7 mouse cellular contexts compared by ENCODE assay signal in genomic region chr7:99380491-99381213, GRCm38 (mm10). TPM values are rescaled to one million over a fixed set of nuclear protein-coding genes. Genes with fewer than 3 reads are reported as not detected.
A peak's percentile ranks its signal among the peaks of the same experiment; 100 is the strongest.
DNase-seq lines count a peak whose midpoint lies in the region; ATAC-seq and TF ChIP-seq lines count a peak whose summit lies in the region.

No protein-coding gene starts in this region.

- under 1% methylated on average over 24 of the region's 24 CpGs for WGBS in lung, embryonic 16.5 days
- under 1% methylated on average over 24 of the region's 24 CpGs for WGBS in forebrain, embryonic 13.5 days
- WGBS in midbrain, embryonic 11.5 days: 1% methylated on average over 24 of the region's 24 CpGs
- 3% methylated on average over 24 of the region's 24 CpGs for WGBS in thymus, adult 2 months

- peak overlapping the region; percentile 67 for H3K4me2 ChIP-seq in lung, embryonic 16.5 days (ENCODE audit: low read depth, low read length)
- H3K4me2 ChIP-seq in forebrain, embryonic 13.5 days: peak overlapping the region; percentile 79
- H3K4me2 ChIP-seq in midbrain, embryonic 11.5 days: peak overlapping the region; percentile 95

- peak overlapping the region; percentile 76 for H3K9ac ChIP-seq in lung, embryonic 16.5 days (ENCODE audit: low read length)
- peak overlapping the region; percentile 87 for H3K9ac ChIP-seq in forebrain, embryonic 13.5 days
- peak overlapping the region; percentile 80 for H3K9ac ChIP-seq in midbrain, embryonic 11.5 days (ENCODE audit: low read length)

- peaks cover 30% of the 10 kb centered on the region for H3K4me1 ChIP-seq in lung, embryonic 16.5 days (replicated peaks; ENCODE audit: control insufficient read depth, insufficient read depth, low read length)
- H3K4me1 ChIP-seq in brown adipose tissue, adult 24 weeks (ENCODE audit: control insufficient read depth, insufficient read depth, insufficient read length, low read length): peaks cover 24% of the 10 kb centered on the region
- peaks cover 43% of the 10 kb centered on the region for H3K4me1 ChIP-seq in forebrain, embryonic 13.5 days
- H3K4me1 ChIP-seq in midbrain, embryonic 11.5 days (ENCODE audit: control insufficient read depth, insufficient read depth, low read length): peaks cover 17% of the 10 kb centered on the region
- peaks cover 19% of the 10 kb centered on the region for H3K4me1 ChIP-seq in thymus, adult 2 months (replicated peaks; ENCODE audit: control insufficient read depth, insufficient read depth, low read length)

- no peaks in the 10 kb centered on the region for H3K27me3 ChIP-seq in lung, embryonic 16.5 days (ENCODE audit: control insufficient read depth, insufficient read depth, low read depth, low read length)
- H3K27me3 ChIP-seq in forebrain, embryonic 13.5 days: 0 out of 2 replicates have a peak, but pooled peaks cover 9% of the 10 kb centered on the region
- H3K27me3 ChIP-seq in midbrain, embryonic 11.5 days (ENCODE audit: control insufficient read depth, insufficient read depth, low read length): no peaks in the 10 kb centered on the region; the same call in 1 of the 2 replicates
- H3K27me3 ChIP-seq in thymus, adult 2 months (ENCODE audit: control insufficient read depth, insufficient read depth, low read length): peaks cover 8% of the 10 kb centered on the region; the same call in 1 of the 2 replicates

- no peak for TF ChIP-seq POLR2A in thymus, adult 2 months (IDR thresholded peaks at IDR 0.05; ENCODE audit: control insufficient read depth, extremely low read depth, insufficient read depth, low read length, poor library complexity)

- ATAC-seq in lung, embryonic 16.5 days (ENCODE audit: low read depth): peak; percentile 64
- peak; percentile 75 for ATAC-seq in forebrain, embryonic 13.5 days
- peak; percentile 70 for ATAC-seq in midbrain, embryonic 11.5 days (ENCODE audit: low FRiP score)

- TF ChIP-seq CTCF in thymus, adult 2 months (IDR thresholded peaks at IDR 0.05; ENCODE audit: borderline replicate concordance, control insufficient read depth, extremely low read depth, insufficient read depth, low read length, poor library complexity): no peak; the same call in 1 of the 2 replicates

- peak overlapping the region; percentile 89 for H3K27ac ChIP-seq in lung, embryonic 16.5 days (ENCODE audit: low read length)
- no peak overlapping the region; the same call in 1 of the 2 replicates for H3K27ac ChIP-seq in brown adipose tissue, adult 24 weeks (replicated peaks; ENCODE audit: low read depth, low read length)
- peak overlapping the region; percentile 98 for H3K27ac ChIP-seq in forebrain, embryonic 13.5 days
- H3K27ac ChIP-seq in midbrain, embryonic 11.5 days (ENCODE audit: low read depth, low read length): peak overlapping the region; percentile 89
- no peak overlapping the region for H3K27ac ChIP-seq in thymus, adult 2 months (ENCODE audit: control insufficient read depth, insufficient read depth, low read length)

- H3K9me3 ChIP-seq in lung, embryonic 16.5 days (ENCODE audit: control insufficient read depth, low read length): no peaks in the 10 kb centered on the region
- H3K9me3 ChIP-seq in forebrain, embryonic 13.5 days (replicated peaks): no peaks in the 10 kb centered on the region
- H3K9me3 ChIP-seq in midbrain, embryonic 11.5 days (ENCODE audit: control insufficient read depth, low read length): no peaks in the 10 kb centered on the region

- no peak for DNase-seq in lung, adult 18-20 months
- peak; percentile 27 for DNase-seq in kidney, postnatal 14 days
- DNase-seq in midbrain, embryonic 11.5 days (ENCODE audit: low spot score, missing footprints): peak; percentile 96
- DNase-seq in thymus, adult 2 months: peak; percentile 51

- H3K4me3 ChIP-seq in lung, embryonic 16.5 days (ENCODE audit: low read length): peak overlapping the region; percentile 71
- H3K4me3 ChIP-seq in brown adipose tissue, adult 24 weeks (ENCODE audit: insufficient read depth, low read depth, low read length): peak overlapping the region; percentile 71
- peak overlapping the region; percentile 69 for H3K4me3 ChIP-seq in forebrain, embryonic 13.5 days
- H3K4me3 ChIP-seq in midbrain, embryonic 11.5 days (ENCODE audit: low read depth, low read length): peak overlapping the region; percentile 53
- peak overlapping the region; percentile 48 for H3K4me3 ChIP-seq in thymus, adult 2 months (ENCODE audit: control insufficient read depth, insufficient read depth, low read length)

- H3K36me3 ChIP-seq in lung, embryonic 16.5 days (ENCODE audit: control insufficient read depth, insufficient read depth, low read length): no peaks in the 10 kb centered on the region
- H3K36me3 ChIP-seq in forebrain, embryonic 13.5 days (ENCODE audit: poor library complexity, severe bottlenecking): no peaks in the 10 kb centered on the region
- H3K36me3 ChIP-seq in midbrain, embryonic 11.5 days (ENCODE audit: control insufficient read depth, insufficient read depth, low read length): no peaks in the 10 kb centered on the region
- no peaks in the 10 kb centered on the region for H3K36me3 ChIP-seq in thymus, adult 2 months (ENCODE audit: control insufficient read depth, insufficient read depth, low read length)

RNA-seq across cellular contexts. Expression of gene Gdpd5, which starts 0.6 kb away (rescaled TPM):
- 22.4 and 24.1 TPM in 2 replicates for polyA plus RNA-seq in lung, embryonic 16.5 days (2015; fragmentation: Nextera tagmentation; extraction: Ambion mirVana)
- 10.1 and 10.9 TPM in 2 replicates for polyA plus RNA-seq in brown adipose tissue, adult 24 weeks (2012; ENCODE audit: insufficient read depth, insufficient read length, missing spikeins)
- polyA plus RNA-seq in forebrain, embryonic 13.5 days (2015; fragmentation: Nextera tagmentation; extraction: Ambion mirVana): 28.1 and 32.8 TPM in 2 replicates
- polyA plus RNA-seq in midbrain, embryonic 11.5 days (2014; fragmentation: Nextera tagmentation; extraction: Ambion mirVana): 16.2 and 16.7 TPM in 2 replicates
- polyA plus RNA-seq in thymus, adult 2 months (2012; rRNA removed): 13.9 and 18.5 TPM in 2 replicates

RNA-seq across cellular contexts. Expression of gene Serpinh1, which starts 27.6 kb away (rescaled TPM):
- polyA plus RNA-seq in lung, embryonic 16.5 days (2015; fragmentation: Nextera tagmentation; extraction: Ambion mirVana): 1,678 and 1,766 TPM in 2 replicates
- polyA plus RNA-seq in brown adipose tissue, adult 24 weeks (2012; ENCODE audit: insufficient read depth, insufficient read length, missing spikeins): 245 and 533 TPM in 2 replicates
- 261 and 291 TPM in 2 replicates for polyA plus RNA-seq in forebrain, embryonic 13.5 days (2015; fragmentation: Nextera tagmentation; extraction: Ambion mirVana)
- polyA plus RNA-seq in midbrain, embryonic 11.5 days (2014; fragmentation: Nextera tagmentation; extraction: Ambion mirVana): 202 and 210 TPM in 2 replicates
- polyA plus RNA-seq in thymus, adult 2 months (2012; rRNA removed): 53.3 and 66.1 TPM in 2 replicates

Comparison
In these comparisons a context has a peak if more than half of its experiments do, and no peak if none do; other contexts are left out.
1. H3K27ac ChIP-seq: peak in lung, embryonic 16.5 days (single experiment), forebrain, embryonic 13.5 days (single experiment) and midbrain, embryonic 11.5 days (single experiment); none in brown adipose tissue, adult 24 weeks (single experiment) and thymus, adult 2 months (single experiment).
2. DNase-seq: peak in kidney, postnatal 14 days (single experiment), midbrain, embryonic 11.5 days (single experiment) and thymus, adult 2 months (single experiment); none in lung, adult 18-20 months (0 of 2).
3. Peak in every context shown above with its lines, with median percentiles within 50 percentile points of each other: ATAC-seq, H3K4me2 ChIP-seq, H3K4me3 ChIP-seq and H3K9ac ChIP-seq.